Mouse (Mus musculus): ENCODE data around the gene Ergic1. TPM values are rescaled to one million over a fixed set of nuclear protein-coding genes. Genes with fewer than 3 reads are reported as not detected.
A peak's percentile ranks its signal among the peaks of the same experiment; 100 is the strongest.

Ergic1 gene
- 30.6 and 37.2 TPM in 2 replicates for polyA plus RNA-seq (2012; ENCODE audit: insufficient read depth, insufficient read length, missing spikeins)

- H3K4me1 ChIP-seq (ENCODE audit: control insufficient read depth, insufficient read depth, low read length): peaks cover 15% of the 10 kb centered on the region
- no peak for TF ChIP-seq CTCF (IDR thresholded peaks at IDR 0.05; ENCODE audit: low read depth, low read length)
- no peak for TF ChIP-seq POLR2A (IDR thresholded peaks at IDR 0.05; ENCODE audit: borderline replicate concordance, low read depth, low read length)
Measured at GRCm38 (mm10) chr17:26561290-26561640, at the start of gene Ergic1. TSS of gene Ergic1 (plus strand) at chr17:26561489.

GRCm38 (mm10) chr17:26511816-26512774, 49.2 kb upstream of the Ergic1 start:
- Histone ChIP-seq H3K4me1 (ENCODE audit: control insufficient read depth, insufficient read depth, low read length) (peaks cover 57% of the 10 kb centered on the region), H3K27ac (ENCODE audit: insufficient read depth, low read depth, low read length) (peak overlapping the region; percentile 57), H3K4me3 (ENCODE audit: insufficient read depth, low read length) (no peak overlapping the region)
- TF ChIP-seq CTCF (IDR thresholded peaks at IDR 0.05; ENCODE audit: low read depth, low read length) (no peak), POLR2A (IDR thresholded peaks at IDR 0.05; ENCODE audit: borderline replicate concordance, low read depth, low read length) (no peak)

More at GRCm38 (mm10) chr17:26561290-26561640, at the start of gene Ergic1:
- peak within 1 kb of the TSS; percentile 68 for H3K4me3 ChIP-seq (ENCODE audit: insufficient read depth, low read length)
- H3K27ac ChIP-seq (ENCODE audit: insufficient read depth, low read depth, low read length): 0 out of 2 replicates have a peak within 1 kb of the TSS, but pooled peaks have one; percentile 15

GRCm38 (mm10) chr17:26512961-26513360, 48.3 kb upstream of the Ergic1 start:
- TF ChIP-seq CTCF (IDR thresholded peaks at IDR 0.05; ENCODE audit: low read depth, low read length) (no peak), POLR2A (IDR thresholded peaks at IDR 0.05; ENCODE audit: borderline replicate concordance, low read depth, low read length) (no peak)
- no peak overlapping the region for H3K4me3 ChIP-seq (ENCODE audit: insufficient read depth, low read length)
- H3K4me1 ChIP-seq (ENCODE audit: control insufficient read depth, insufficient read depth, low read length): peaks cover 60% of the 10 kb centered on the region
- peak overlapping the region; percentile 57 for H3K27ac ChIP-seq (ENCODE audit: insufficient read depth, low read depth, low read length)

- no peak for TF ChIP-seq CTCF (IDR thresholded peaks at IDR 0.05; ENCODE audit: low read depth, low read length)
- TF ChIP-seq POLR2A (IDR thresholded peaks at IDR 0.05; ENCODE audit: borderline replicate concordance, low read depth, low read length): no peak
- Histone ChIP-seq H3K4me1 (ENCODE audit: control insufficient read depth, insufficient read depth, low read length) (peaks cover 65% of the 10 kb centered on the region), H3K4me3 (ENCODE audit: insufficient read depth, low read length) (no peak overlapping the region), H3K27ac (ENCODE audit: insufficient read depth, low read depth, low read length) (peak overlapping the region; percentile 57)
Measured at GRCm38 (mm10) chr17:26513459-26514290, 47.6 kb upstream of the Ergic1 start.

- peak overlapping the region; percentile 2; the same call in 1 of the 2 replicates for H3K4me3 ChIP-seq (ENCODE audit: insufficient read depth, low read length)
- peaks cover 64% of the 10 kb centered on the region for H3K4me1 ChIP-seq (ENCODE audit: control insufficient read depth, insufficient read depth, low read length)
- TF ChIP-seq CTCF (IDR thresholded peaks at IDR 0.05; ENCODE audit: low read depth, low read length) (no peak), POLR2A (IDR thresholded peaks at IDR 0.05; ENCODE audit: borderline replicate concordance, low read depth, low read length) (no peak)
- peak overlapping the region; percentile 48 for H3K27ac ChIP-seq (ENCODE audit: insufficient read depth, low read depth, low read length)
Measured at GRCm38 (mm10) chr17:26514581-26515030, 46.7 kb upstream of the Ergic1 start.

- TF ChIP-seq CTCF (IDR thresholded peaks at IDR 0.05; ENCODE audit: low read depth, low read length) (no peak), POLR2A (IDR thresholded peaks at IDR 0.05; ENCODE audit: borderline replicate concordance, low read depth, low read length) (no peak)
- Histone ChIP-seq H3K4me3 (ENCODE audit: insufficient read depth, low read length) (no peak overlapping the region), H3K4me1 (ENCODE audit: control insufficient read depth, insufficient read depth, low read length) (peaks cover 56% of the 10 kb centered on the region), H3K27ac (ENCODE audit: insufficient read depth, low read depth, low read length) (no peak overlapping the region)
Measured at GRCm38 (mm10) chr17:26515675-26516074, 45.6 kb upstream of the Ergic1 start.

- H3K4me3 ChIP-seq (ENCODE audit: insufficient read depth, low read length): no peak overlapping the region
- TF ChIP-seq POLR2A (IDR thresholded peaks at IDR 0.05; ENCODE audit: borderline replicate concordance, low read depth, low read length): no peak
- TF ChIP-seq CTCF (IDR thresholded peaks at IDR 0.05; ENCODE audit: low read depth, low read length): no peak
- H3K4me1 ChIP-seq (ENCODE audit: control insufficient read depth, insufficient read depth, low read length): peaks cover 44% of the 10 kb centered on the region
- H3K27ac ChIP-seq (ENCODE audit: insufficient read depth, low read depth, low read length): no peak overlapping the region
Measured at GRCm38 (mm10) chr17:26518306-26518705, 43.0 kb upstream of the Ergic1 start.

GRCm38 (mm10) chr17:26522711-26523110, 38.6 kb upstream of the Ergic1 start:
- no peak overlapping the region for H3K4me3 ChIP-seq (ENCODE audit: insufficient read depth, low read length)
- TF ChIP-seq POLR2A (IDR thresholded peaks at IDR 0.05; ENCODE audit: borderline replicate concordance, low read depth, low read length): no peak
- no peak for TF ChIP-seq CTCF (IDR thresholded peaks at IDR 0.05; ENCODE audit: low read depth, low read length)
- H3K27ac ChIP-seq (ENCODE audit: insufficient read depth, low read depth, low read length): no peak overlapping the region
- peaks cover 35% of the 10 kb centered on the region for H3K4me1 ChIP-seq (ENCODE audit: control insufficient read depth, insufficient read depth, low read length)

GRCm38 (mm10) chr17:26524316-26524715, 37.0 kb upstream of the Ergic1 start:
- H3K27ac ChIP-seq (ENCODE audit: insufficient read depth, low read depth, low read length): no peak overlapping the region
- H3K4me3 ChIP-seq (ENCODE audit: insufficient read depth, low read length): no peak overlapping the region
- peaks cover 26% of the 10 kb centered on the region for H3K4me1 ChIP-seq (ENCODE audit: control insufficient read depth, insufficient read depth, low read length)
- no peak for TF ChIP-seq POLR2A (IDR thresholded peaks at IDR 0.05; ENCODE audit: borderline replicate concordance, low read depth, low read length)
- no peak for TF ChIP-seq CTCF (IDR thresholded peaks at IDR 0.05; ENCODE audit: low read depth, low read length)
